Mouse (Mus musculus): ENCODE measurements around the gene Rusc1. TPM values are rescaled to one million over a fixed set of nuclear protein-coding genes. Genes with fewer than 3 reads are reported as not detected.

Gene Rusc1
- polyA plus RNA-seq, 1 experiment from 2014 or later, result 7.9 TPM

DNA sequence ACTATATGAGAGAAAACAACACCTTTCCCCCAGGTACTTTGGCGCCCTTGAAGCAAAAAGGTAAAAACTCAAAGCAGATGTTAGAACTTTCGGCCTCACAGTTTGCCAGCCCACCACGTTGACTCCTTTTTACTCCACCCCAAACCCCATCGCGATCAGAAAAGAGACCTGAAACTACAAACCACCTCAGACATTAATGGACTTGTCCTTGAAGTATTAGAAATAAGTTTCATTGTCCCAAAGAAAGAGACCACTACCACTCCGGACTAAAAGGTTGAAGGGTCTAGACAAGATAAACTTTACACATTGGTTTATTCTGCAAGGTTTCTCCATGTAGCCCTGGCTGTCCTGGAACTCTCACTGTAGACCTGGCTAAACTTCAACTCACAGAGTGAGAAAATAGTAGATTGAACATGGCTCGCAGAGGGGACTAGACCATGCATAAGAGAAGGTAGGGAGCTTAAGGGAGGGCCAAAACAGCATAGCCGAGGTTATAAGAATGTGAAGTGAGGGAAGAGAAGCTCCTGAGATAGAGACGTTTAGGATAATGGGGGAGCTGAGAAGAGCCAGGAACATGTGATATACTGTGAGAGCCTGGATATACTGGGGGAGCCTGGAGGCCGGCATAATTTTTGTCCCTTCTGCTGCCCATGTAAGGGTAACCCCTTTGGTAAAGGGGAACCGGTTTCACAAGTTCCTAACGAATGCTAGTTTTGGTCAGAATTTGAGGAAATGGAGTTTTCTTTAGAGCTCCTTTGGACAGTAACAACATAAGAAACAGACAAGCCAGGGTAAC, 9.6 kb upstream of the Rusc1 start:
- Histone ChIP-seq H3K27me3 (ENCODE audit: control insufficient read depth, insufficient read depth, low read length) (no peaks in the 10 kb centered on the region), H3K9me3 (replicated peaks; ENCODE audit: control insufficient read depth, low read length) (no peaks in the 10 kb centered on the region), H3K27ac (ENCODE audit: low read depth, low read length) (no peak overlapping the region), H3K4me3 (ENCODE audit: low read depth, low read length) (peak overlapping the region; percentile 78; the same call in 1 of the 2 replicates), H3K9ac (ENCODE audit: low read depth, low read length) (no peak overlapping the region), H3K36me3 (ENCODE audit: control insufficient read depth, insufficient read depth, low read length) (peaks cover 7% of the 10 kb centered on the region), H3K4me1 (ENCODE audit: control insufficient read depth, insufficient read depth, low read length) (peaks cover 8% of the 10 kb centered on the region), H3K4me2 (peak overlapping the region; percentile 62)
- ATAC-seq (replicated peaks; ENCODE audit: insufficient number of reproducible peaks, low FRiP score, low TSS enrichment), result no peak
- WGBS (ENCODE audit: insufficient replicate concordance), result 57% methylated on average over 12 of the region's 12 CpGs

DNA sequence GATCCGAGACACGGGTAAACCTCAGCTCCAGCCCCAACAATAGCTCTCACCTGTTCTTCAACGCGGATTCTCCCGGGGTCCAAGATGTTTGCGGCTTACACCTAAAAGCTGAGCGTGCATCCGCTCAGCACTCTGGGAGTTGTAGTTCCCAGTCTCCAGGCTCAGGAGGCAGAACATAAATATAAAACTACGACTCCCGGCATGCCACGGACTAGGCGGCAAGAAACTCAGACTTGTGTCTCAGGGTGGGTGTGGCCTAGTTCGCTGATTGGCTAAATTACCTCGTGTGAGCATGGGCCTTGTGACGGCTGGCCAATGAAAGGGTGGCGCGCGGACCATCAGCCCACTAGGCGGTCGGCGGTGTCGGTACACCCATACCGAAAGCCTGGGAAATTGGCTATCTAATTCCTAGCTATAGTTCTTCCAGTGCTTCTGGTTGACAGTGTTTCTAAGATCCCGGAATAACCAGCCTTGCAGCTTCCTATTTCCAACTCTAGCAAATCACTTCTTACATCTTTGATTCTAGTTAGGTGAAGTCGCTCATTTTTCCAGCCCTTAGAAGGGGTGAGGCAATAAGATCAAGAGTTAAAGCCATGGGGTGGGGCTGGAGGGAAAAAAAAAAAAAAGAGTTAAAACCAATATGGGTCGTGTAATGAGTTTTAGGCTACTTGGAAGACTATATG, 8.8 kb upstream of the Rusc1 start, which contains the start of gene Fdps:
TSS of gene Fdps (minus strand) at position 148 of the 683 bp plus-strand sequence.
- Histone ChIP-seq H3K4me1 (ENCODE audit: control insufficient read depth, insufficient read depth, low read length) (peaks cover 8% of the 10 kb centered on the region), H3K27ac (ENCODE audit: low read depth, low read length) (no peak within 1 kb of the TSS), H3K36me3 (ENCODE audit: control insufficient read depth, insufficient read depth, low read length) (peaks cover 10% of the 10 kb centered on the region), H3K4me3 (ENCODE audit: low read depth, low read length) (peak within 1 kb of the TSS; percentile 78), H3K9me3 (replicated peaks; ENCODE audit: control insufficient read depth, low read length) (no peaks in the 10 kb centered on the region), H3K9ac (ENCODE audit: low read depth, low read length) (peak within 1 kb of the TSS; percentile 75), H3K4me2 (peak within 1 kb of the TSS; percentile 74), H3K27me3 (ENCODE audit: control insufficient read depth, insufficient read depth, low read length) (no peaks in the 10 kb centered on the region)
- ATAC-seq (replicated peaks; ENCODE audit: insufficient number of reproducible peaks, low FRiP score, low TSS enrichment), result peak; percentile 100
- WGBS (ENCODE audit: insufficient replicate concordance), result under 1% methylated on average over 26 of the region's 26 CpGs

GRCm38 (mm10) chr3:89101459-89101811, 8.3 kb upstream of the Rusc1 start:
- Histone ChIP-seq H3K4me3 (ENCODE audit: low read depth, low read length) (peak overlapping the region; percentile 78), H3K4me2 (peak overlapping the region; percentile 74), H3K27me3 (ENCODE audit: control insufficient read depth, insufficient read depth, low read length) (no peaks in the 10 kb centered on the region), H3K9me3 (replicated peaks; ENCODE audit: control insufficient read depth, low read length) (no peaks in the 10 kb centered on the region), H3K36me3 (ENCODE audit: control insufficient read depth, insufficient read depth, low read length) (peaks cover 11% of the 10 kb centered on the region), H3K4me1 (ENCODE audit: control insufficient read depth, insufficient read depth, low read length) (peaks cover 8% of the 10 kb centered on the region), H3K9ac (ENCODE audit: low read depth, low read length) (peak overlapping the region; percentile 75), H3K27ac (ENCODE audit: low read depth, low read length) (no peak overlapping the region)
- no peak for ATAC-seq (replicated peaks; ENCODE audit: insufficient number of reproducible peaks, low FRiP score, low TSS enrichment)
- under 1% methylated on average over 19 of the region's 19 CpGs for WGBS (ENCODE audit: insufficient replicate concordance)

DNA sequence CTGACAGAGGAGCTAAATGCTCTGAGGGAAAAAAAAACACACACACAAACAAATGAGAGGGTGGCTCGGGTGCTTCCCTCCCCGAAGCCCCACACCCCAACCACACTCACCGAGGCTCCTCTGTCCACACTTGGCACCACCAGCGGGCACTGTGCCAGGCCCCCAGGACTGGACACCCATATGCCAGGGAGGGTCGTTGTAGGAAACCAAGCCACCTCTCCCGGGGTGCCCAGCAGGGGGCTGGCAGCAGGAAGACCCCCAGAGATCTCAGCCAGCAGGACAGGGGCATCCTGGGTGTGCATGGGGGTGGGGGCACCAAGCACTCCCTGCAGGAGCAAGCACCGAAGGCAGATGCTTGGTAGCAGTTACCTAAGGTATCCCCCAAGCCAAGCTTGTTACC, 7.7 kb upstream of the Rusc1 start, which contains the start of gene Gm43738:
TSS of gene Gm43738 (minus strand) at position 289 of the 400 bp plus-strand sequence.
- Histone ChIP-seq H3K9me3 (replicated peaks; ENCODE audit: control insufficient read depth, low read length) (no peaks in the 10 kb centered on the region), H3K4me1 (ENCODE audit: control insufficient read depth, insufficient read depth, low read length) (peaks cover 8% of the 10 kb centered on the region), H3K4me3 (ENCODE audit: low read depth, low read length) (peak within 1 kb of the TSS; percentile 78), H3K9ac (ENCODE audit: low read depth, low read length) (peak within 1 kb of the TSS; percentile 75), H3K36me3 (ENCODE audit: control insufficient read depth, insufficient read depth, low read length) (peaks cover 13% of the 10 kb centered on the region), H3K27me3 (ENCODE audit: control insufficient read depth, insufficient read depth, low read length) (no peaks in the 10 kb centered on the region), H3K4me2 (peak within 1 kb of the TSS; percentile 74), H3K27ac (ENCODE audit: low read depth, low read length) (no peak within 1 kb of the TSS)
- 48% methylated on average over 7 of the region's 7 CpGs for WGBS (ENCODE audit: insufficient replicate concordance)
- ATAC-seq (replicated peaks; ENCODE audit: insufficient number of reproducible peaks, low FRiP score, low TSS enrichment), result no peak

DNA sequence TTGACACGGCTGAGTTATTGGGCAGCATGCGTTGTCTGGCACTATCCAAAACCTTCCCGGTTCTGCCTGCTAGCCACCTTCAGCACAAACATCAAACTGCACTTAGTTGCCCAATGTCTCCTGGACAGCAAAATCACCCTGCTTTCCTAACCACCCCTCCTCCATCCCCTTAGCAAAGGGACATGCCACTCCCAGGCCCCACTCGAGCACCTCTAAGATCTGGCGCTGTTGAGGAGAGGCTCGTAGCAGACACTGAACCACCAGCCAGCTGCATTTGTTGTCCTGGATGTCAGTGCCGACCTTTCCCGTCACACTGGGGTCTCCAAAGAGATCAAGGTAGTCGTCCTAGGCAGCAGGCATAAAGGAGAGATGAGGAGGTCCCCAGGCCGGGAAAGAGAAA, 910 bp upstream of the Rusc1 start:
- ATAC-seq (replicated peaks; ENCODE audit: insufficient number of reproducible peaks, low FRiP score, low TSS enrichment), result no peak
- Histone ChIP-seq H3K4me1 (ENCODE audit: control insufficient read depth, insufficient read depth, low read length) (peaks cover 14% of the 10 kb centered on the region), H3K36me3 (ENCODE audit: control insufficient read depth, insufficient read depth, low read length) (peaks cover 22% of the 10 kb centered on the region), H3K4me3 (ENCODE audit: low read depth, low read length) (no peak overlapping the region), H3K27ac (ENCODE audit: low read depth, low read length) (no peak overlapping the region), H3K27me3 (ENCODE audit: control insufficient read depth, insufficient read depth, low read length) (peaks cover 13% of the 10 kb centered on the region), H3K9ac (ENCODE audit: low read depth, low read length) (no peak overlapping the region), H3K4me2 (no peak overlapping the region), H3K9me3 (replicated peaks; ENCODE audit: control insufficient read depth, low read length) (no peaks in the 10 kb centered on the region)
- WGBS (ENCODE audit: insufficient replicate concordance), result 81% methylated on average over 10 of the region's 10 CpGs

DNA sequence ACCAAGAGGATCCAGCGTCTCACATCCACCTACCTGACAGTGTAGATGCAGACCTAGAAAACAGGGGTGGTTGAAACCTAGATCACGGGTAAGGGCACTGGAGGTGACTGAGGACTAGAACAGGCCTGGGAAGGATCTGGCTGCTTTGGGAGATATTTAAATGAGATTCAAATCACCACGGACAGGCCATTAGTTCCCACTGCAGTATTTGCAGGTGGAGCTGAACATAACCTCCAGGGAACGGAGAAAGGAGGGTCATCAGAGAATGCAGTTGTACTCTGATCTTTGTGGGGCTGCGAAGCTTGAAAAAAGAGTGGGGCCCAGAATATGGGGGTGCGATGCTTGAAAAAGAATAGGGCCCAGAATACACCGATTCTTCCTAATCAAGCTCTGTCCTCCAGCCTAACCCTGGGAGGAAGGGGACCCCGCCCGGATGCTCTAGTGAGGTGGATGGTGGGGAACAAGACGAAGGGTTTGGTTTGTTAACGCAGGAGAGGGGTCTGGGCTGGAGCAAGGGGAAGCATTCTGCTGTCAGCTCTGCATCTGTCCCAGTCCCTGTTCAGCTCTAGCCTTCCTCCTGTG, 511 bp downstream of the Rusc1 start:
- ATAC-seq (replicated peaks; ENCODE audit: insufficient number of reproducible peaks, low FRiP score, low TSS enrichment), result no peak
- H3K4me3 ChIP-seq (ENCODE audit: low read depth, low read length), result peak overlapping the region; percentile 33
- no peak overlapping the region for H3K9ac ChIP-seq (ENCODE audit: low read depth, low read length)
- H3K4me2 ChIP-seq, result peak overlapping the region; percentile 57
- peaks cover 17% of the 10 kb centered on the region for H3K27me3 ChIP-seq (ENCODE audit: control insufficient read depth, insufficient read depth, low read length)
- no peak overlapping the region for H3K27ac ChIP-seq (ENCODE audit: low read depth, low read length)
- peaks cover 25% of the 10 kb centered on the region for H3K4me1 ChIP-seq (ENCODE audit: control insufficient read depth, insufficient read depth, low read length)
- H3K9me3 ChIP-seq (replicated peaks; ENCODE audit: control insufficient read depth, low read length), result no peaks in the 10 kb centered on the region
- WGBS (ENCODE audit: insufficient replicate concordance), result 25% methylated on average over 11 of the region's 11 CpGs
- peaks cover 16% of the 10 kb centered on the region for H3K36me3 ChIP-seq (ENCODE audit: control insufficient read depth, insufficient read depth, low read length)

DNA sequence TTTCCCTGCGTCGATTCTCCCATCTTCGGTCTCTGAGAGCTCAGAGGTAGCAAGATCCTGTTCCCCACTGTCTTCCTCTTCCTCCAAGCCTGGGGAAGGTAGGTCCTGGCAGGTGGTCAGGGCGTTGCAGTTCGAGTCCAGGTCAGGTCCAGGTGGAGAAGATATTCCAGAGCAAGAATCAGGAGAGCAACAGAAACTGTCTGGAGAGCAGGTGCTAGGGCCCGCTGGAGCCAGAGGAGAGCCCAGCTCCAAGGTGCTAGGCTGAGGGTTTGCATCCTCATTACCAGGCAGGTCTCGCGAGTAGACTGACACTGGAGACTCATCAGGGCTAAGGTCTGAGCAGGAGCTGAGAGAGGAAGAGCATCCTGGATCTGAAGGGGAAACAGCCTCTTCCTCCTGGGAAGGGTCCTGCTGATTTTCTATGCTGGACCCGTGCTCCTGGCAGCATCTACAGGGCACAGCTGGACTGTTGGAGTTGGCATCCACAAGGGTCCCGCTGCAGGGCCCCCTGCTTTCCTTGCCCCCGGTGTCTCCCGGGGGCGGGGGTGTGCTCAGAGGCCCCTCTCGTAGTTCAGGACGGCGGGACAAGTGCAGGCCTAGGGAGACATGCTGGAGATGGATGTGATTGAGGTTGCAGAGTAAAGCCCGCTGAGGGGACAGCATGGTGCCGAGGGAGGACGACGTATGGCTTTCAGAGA, 1.2 kb downstream of the Rusc1 start:
- Histone ChIP-seq H3K36me3 (ENCODE audit: control insufficient read depth, insufficient read depth, low read length) (peaks cover 13% of the 10 kb centered on the region), H3K9me3 (replicated peaks; ENCODE audit: control insufficient read depth, low read length) (no peaks in the 10 kb centered on the region), H3K27ac (ENCODE audit: low read depth, low read length) (no peak overlapping the region), H3K4me2 (peak overlapping the region; percentile 94), H3K27me3 (ENCODE audit: control insufficient read depth, insufficient read depth, low read length) (peaks cover 17% of the 10 kb centered on the region), H3K9ac (ENCODE audit: low read depth, low read length) (no peak overlapping the region; the same call in 1 of the 2 replicates), H3K4me3 (ENCODE audit: low read depth, low read length) (peak overlapping the region; percentile 60), H3K4me1 (ENCODE audit: control insufficient read depth, insufficient read depth, low read length) (peaks cover 27% of the 10 kb centered on the region)
- no peak for ATAC-seq (replicated peaks; ENCODE audit: insufficient number of reproducible peaks, low FRiP score, low TSS enrichment)
- 9% methylated on average over 20 of the region's 20 CpGs for WGBS (ENCODE audit: insufficient replicate concordance)

All from heart, embryonic 11.5 days (tissue).